Mouse (Mus musculus): ENCODE measurements at regions not wholly inside any gene's neighbourhood (a gene's known extent, or its start where the extent isn't known, plus 50 kb on each side); places are given as distances from the start of the nearest gene placed in this dataset.

- no peak overlapping the region for H3K4me3 ChIP-seq
- no peak overlapping the region for H3K9ac ChIP-seq
- no peaks in the 10 kb centered on the region for H3K36me3 ChIP-seq (replicated peaks)
- no peak for ATAC-seq (replicated peaks)
- H3K4me1 ChIP-seq, result peaks cover 4% of the 10 kb centered on the region; the same call in 1 of the 2 replicates
- H3K27me3 ChIP-seq (replicated peaks), result no peaks in the 10 kb centered on the region
- H3K4me2 ChIP-seq, result 0 out of 2 replicates have a peak overlapping the region, but pooled peaks have one; percentile 12
- whole genome bisulfite sequencing, result 22% methylated on average over 15 of the region's 15 CpGs
- H3K9me3 ChIP-seq, result no peaks in the 10 kb centered on the region
- H3K27ac ChIP-seq, result no peak overlapping the region
These were observed 146.6 kb upstream of the Dapk1 start for GRCm38 (mm10) chr13:60455033-60455619.

GRCm38 (mm10) chr13:60455863-60456551, 145.7 kb upstream of the Dapk1 start:
- 75% methylated on average over 10 of the region's 10 CpGs for WGBS
- H3K4me3 ChIP-seq, result no peak overlapping the region

GRCm38 (mm10) chr13:60457277-60457676, 144.5 kb upstream of the Dapk1 start:
- WGBS, result 95% methylated on average over 10 of the region's 10 CpGs
- no peak overlapping the region for H3K4me3 ChIP-seq
- H3K9ac ChIP-seq, result no peak overlapping the region
- H3K27ac ChIP-seq, result no peak overlapping the region
- no peaks in the 10 kb centered on the region for H3K9me3 ChIP-seq
- H3K4me1 ChIP-seq, result peaks cover 4% of the 10 kb centered on the region; the same call in 1 of the 2 replicates
- H3K4me2 ChIP-seq, result no peak overlapping the region
- no peaks in the 10 kb centered on the region for H3K27me3 ChIP-seq (replicated peaks)
- H3K36me3 ChIP-seq (replicated peaks), result no peaks in the 10 kb centered on the region
- no peak for ATAC-seq (replicated peaks)

More at GRCm38 (mm10) chr13:60455863-60456551, 145.7 kb upstream of the Dapk1 start:
- peaks cover 4% of the 10 kb centered on the region; the same call in 1 of the 2 replicates for H3K4me1 ChIP-seq
- H3K4me2 ChIP-seq, result no peak overlapping the region
- H3K9me3 ChIP-seq, result no peaks in the 10 kb centered on the region
- no peak overlapping the region for H3K9ac ChIP-seq
- H3K27me3 ChIP-seq (replicated peaks), result no peaks in the 10 kb centered on the region
- H3K36me3 ChIP-seq (replicated peaks), result no peaks in the 10 kb centered on the region
- H3K27ac ChIP-seq, result no peak overlapping the region
- ATAC-seq (replicated peaks), result no peak

- Histone ChIP-seq H3K4me2 (no peak overlapping the region), H3K27me3 (replicated peaks) (no peaks in the 10 kb centered on the region), H3K4me3 (no peak overlapping the region), H3K27ac (no peak overlapping the region), H3K9ac (no peak overlapping the region), H3K36me3 (replicated peaks) (no peaks in the 10 kb centered on the region), H3K4me1 (peaks cover 4% of the 10 kb centered on the region; the same call in 1 of the 2 replicates), H3K9me3 (no peaks in the 10 kb centered on the region)
- ATAC-seq (replicated peaks), result no peak
- WGBS, result 95% methylated on average over 5 of the region's 5 CpGs
These were observed 142.7 kb upstream of the Dapk1 start for GRCm38 (mm10) chr13:60459002-60459401.

GRCm38 (mm10) chr13:60466553-60467313, 135.0 kb upstream of the Dapk1 start:
- no peak overlapping the region for H3K4me3 ChIP-seq
- H3K4me1 ChIP-seq, result 0 out of 2 replicates have a peak, but pooled peaks cover 2% of the 10 kb centered on the region
- no peaks in the 10 kb centered on the region for H3K36me3 ChIP-seq (replicated peaks)
- no peaks in the 10 kb centered on the region for H3K9me3 ChIP-seq
- no peaks in the 10 kb centered on the region for H3K27me3 ChIP-seq (replicated peaks)
- H3K4me2 ChIP-seq, result no peak overlapping the region
- no peak overlapping the region for H3K27ac ChIP-seq
- no peak overlapping the region for H3K9ac ChIP-seq
- 88% methylated on average over 5 of the region's 5 CpGs for WGBS
- ATAC-seq (replicated peaks), result no peak

GRCm38 (mm10) chr13:60467821-60468579, 133.7 kb upstream of the Dapk1 start:
- H3K9me3 ChIP-seq, result no peaks in the 10 kb centered on the region
- no peaks in the 10 kb centered on the region for H3K27me3 ChIP-seq (replicated peaks)
- H3K9ac ChIP-seq, result no peak overlapping the region
- no peak overlapping the region for H3K4me2 ChIP-seq
- 20% methylated on average over 11 of the region's 11 CpGs for WGBS
- H3K27ac ChIP-seq, result no peak overlapping the region
- 0 out of 2 replicates have a peak, but pooled peaks cover 2% of the 10 kb centered on the region for H3K4me1 ChIP-seq
- ATAC-seq (replicated peaks), result no peak
- no peaks in the 10 kb centered on the region for H3K36me3 ChIP-seq (replicated peaks)
- H3K4me3 ChIP-seq, result no peak overlapping the region

- ATAC-seq (replicated peaks), result peak; percentile 49
- H3K4me3 ChIP-seq, result no peak overlapping the region
- no peaks in the 10 kb centered on the region for H3K9me3 ChIP-seq
- H3K4me2 ChIP-seq, result no peak overlapping the region
- 0 out of 2 replicates have a peak, but pooled peaks cover 2% of the 10 kb centered on the region for H3K4me1 ChIP-seq
- H3K9ac ChIP-seq, result no peak overlapping the region
- WGBS, result 70% methylated on average over 17 of the region's 17 CpGs
- H3K27me3 ChIP-seq (replicated peaks), result no peaks in the 10 kb centered on the region
- H3K36me3 ChIP-seq (replicated peaks), result no peaks in the 10 kb centered on the region
- no peak overlapping the region for H3K27ac ChIP-seq
These were observed 131.0 kb upstream of the Dapk1 start for GRCm38 (mm10) chr13:60470426-60471398.

GRCm38 (mm10) chr13:60471602-60472001, 130.1 kb upstream of the Dapk1 start:
- WGBS, result 64% methylated on average over 5 of the region's 5 CpGs
- H3K27me3 ChIP-seq (replicated peaks), result no peaks in the 10 kb centered on the region
- H3K9ac ChIP-seq, result no peak overlapping the region
- no peaks in the 10 kb centered on the region for H3K9me3 ChIP-seq
- no peak overlapping the region for H3K4me3 ChIP-seq
- ATAC-seq (replicated peaks), result no peak
- no peak overlapping the region for H3K27ac ChIP-seq
- H3K36me3 ChIP-seq (replicated peaks), result no peaks in the 10 kb centered on the region
- no peak overlapping the region for H3K4me2 ChIP-seq
- H3K4me1 ChIP-seq, result 0 out of 2 replicates have a peak, but pooled peaks cover 2% of the 10 kb centered on the region

- H3K9ac ChIP-seq, result no peak overlapping the region
- no peak overlapping the region for H3K4me2 ChIP-seq
- no peaks in the 10 kb centered on the region for H3K36me3 ChIP-seq (replicated peaks)
- no peak for ATAC-seq (replicated peaks)
- 85% methylated on average over 2 of the region's 2 CpGs for WGBS
- no peak overlapping the region for H3K27ac ChIP-seq
- H3K4me3 ChIP-seq, result no peak overlapping the region
- peaks cover 10% of the 10 kb centered on the region; the same call in 1 of the 2 replicates for H3K27me3 ChIP-seq (replicated peaks)
- H3K9me3 ChIP-seq, result no peaks in the 10 kb centered on the region
- peaks cover 21% of the 10 kb centered on the region for H3K4me1 ChIP-seq
These were observed 125.4 kb upstream of the Dapk1 start for GRCm38 (mm10) chr13:60476366-60476765.

GRCm38 (mm10) chr13:60478301-60478700, 123.4 kb upstream of the Dapk1 start:
- H3K9me3 ChIP-seq, result no peaks in the 10 kb centered on the region
- H3K4me1 ChIP-seq, result peaks cover 21% of the 10 kb centered on the region
- WGBS, result 77% methylated on average over 6 of the region's 6 CpGs
- no peak overlapping the region for H3K4me3 ChIP-seq
- H3K27ac ChIP-seq, result no peak overlapping the region
- no peak for ATAC-seq (replicated peaks)
- no peak overlapping the region for H3K9ac ChIP-seq
- no peak overlapping the region for H3K4me2 ChIP-seq
- no peaks in the 10 kb centered on the region for H3K36me3 ChIP-seq (replicated peaks)
- H3K27me3 ChIP-seq (replicated peaks), result peaks cover 10% of the 10 kb centered on the region; the same call in 1 of the 2 replicates

All from midbrain, embryonic 15.5 days (tissue).